ENCODE assay signal across 8 mouse cellular contexts in the genomic region with DNA sequence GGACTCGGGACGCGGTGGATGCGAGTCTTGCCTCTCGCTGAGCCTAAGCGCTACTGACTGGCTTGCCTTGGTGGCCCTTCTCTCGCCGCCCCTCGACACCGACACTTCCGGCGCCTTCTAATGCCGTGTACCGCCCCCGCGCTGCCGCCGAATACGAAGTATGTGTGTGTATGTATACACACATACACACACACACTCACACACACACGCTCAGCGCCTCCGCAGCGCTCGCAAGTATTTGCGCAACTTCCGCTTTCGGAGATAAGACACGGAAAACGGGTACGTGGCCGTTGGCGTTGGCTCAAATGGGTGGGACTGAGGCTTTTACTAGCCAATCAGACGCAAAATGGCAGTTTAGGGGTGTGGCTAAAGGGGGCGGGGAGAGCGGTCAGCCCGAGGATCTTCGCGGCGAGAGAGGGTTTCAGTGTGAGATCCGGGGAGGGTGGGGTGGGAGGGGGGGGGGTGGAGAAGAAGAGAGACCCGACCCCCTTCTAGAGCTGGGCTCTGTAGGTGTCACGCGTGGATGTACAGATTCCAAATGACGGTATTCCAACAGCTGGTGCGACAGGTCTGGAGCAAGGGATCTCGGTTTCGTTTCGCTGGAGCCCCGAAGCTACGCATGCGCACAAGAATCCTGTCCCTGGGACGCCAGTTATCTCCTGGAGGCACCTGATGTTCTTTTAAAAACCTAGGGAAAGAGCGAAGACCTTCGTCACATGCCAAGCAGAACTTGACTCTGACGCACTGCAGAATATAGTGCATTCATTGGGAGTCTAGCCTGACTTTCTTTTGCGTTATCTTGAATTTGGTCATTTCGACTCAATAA. TPM values are rescaled to one million over a fixed set of nuclear protein-coding genes. Genes with fewer than 3 reads are reported as not detected.
DNase-seq lines count a peak whose midpoint lies in the region; ATAC-seq and TF ChIP-seq lines count a peak whose summit lies in the region.

TSS of gene Spty2d1 (minus strand) at position 244 of the 826 bp plus-strand sequence.

- H3K4me1 ChIP-seq in embryonic facial prominence, embryonic 14.5 days (ENCODE audit: control insufficient read depth, insufficient read depth, low read length), result peaks cover 15% of the 10 kb centered on the region
- H3K4me1 ChIP-seq in heart, adult 2 months (ENCODE audit: control insufficient read depth, insufficient read depth, low read length), result peaks cover 12% of the 10 kb centered on the region
- H3K4me1 ChIP-seq in limb, embryonic 13.5 days, result peaks cover 43% of the 10 kb centered on the region
- H3K4me1 ChIP-seq in midbrain, embryonic 16.5 days (ENCODE audit: control insufficient read depth, insufficient read depth, low read length), result peaks cover 34% of the 10 kb centered on the region

- intact Hi-C loops in heart, adult 2 months (cut with DNase I), result loop anchor here (5.0 kb wide), 2 partner anchors 86 to 211 kb away; partner anchors contain the start of genes Gtf2h1 and Hps5

- peak within 1 kb of the TSS; percentile 92 for H3K27ac ChIP-seq in embryonic facial prominence, embryonic 14.5 days (replicated peaks; ENCODE audit: low read depth, low read length)
- peak within 1 kb of the TSS; percentile 92 for H3K27ac ChIP-seq in heart, adult 2 months
- H3K27ac ChIP-seq in limb, embryonic 13.5 days, result peak within 1 kb of the TSS; percentile 91
- peak within 1 kb of the TSS; percentile 68 for H3K27ac ChIP-seq in midbrain, embryonic 16.5 days (ENCODE audit: low read length)

- H3K9me3 ChIP-seq in embryonic facial prominence, embryonic 14.5 days (ENCODE audit: control insufficient read depth, low read length), result no peaks in the 10 kb centered on the region
- H3K9me3 ChIP-seq in limb, embryonic 13.5 days, result no peaks in the 10 kb centered on the region
- no peaks in the 10 kb centered on the region for H3K9me3 ChIP-seq in midbrain, embryonic 16.5 days (replicated peaks; ENCODE audit: control insufficient read depth, low read length, poor library complexity, severe bottlenecking)

- H3K79me2 ChIP-seq in heart, adult 2 months (replicated peaks; ENCODE audit: control insufficient read depth, insufficient read depth, low read length), result no peaks in the 10 kb centered on the region; the same call in 1 of the 2 replicates

- TF ChIP-seq POLR2A in heart, adult 2 months (IDR thresholded peaks at IDR 0.05; ENCODE audit: insufficient read depth, low read depth, low read length), result peak; percentile 94

- ATAC-seq in embryonic facial prominence, embryonic 14.5 days (ENCODE audit: low read depth), result peak; percentile 96
- peak; percentile 96 for ATAC-seq in limb, embryonic 13.5 days (ENCODE audit: low FRiP score, low read depth)
- ATAC-seq in midbrain, embryonic 16.5 days, result peak; percentile 97

- peak; percentile 93 for TF ChIP-seq EP300 in heart, adult 2 months (IDR thresholded peaks at IDR 0.05; ENCODE audit: insufficient read depth, low read depth, low read length)

- peak within 1 kb of the TSS; percentile 85 for H3K9ac ChIP-seq in embryonic facial prominence, embryonic 14.5 days (ENCODE audit: low read depth, low read length)
- H3K9ac ChIP-seq in heart, adult 2 months (ENCODE audit: low read depth, low read length), result peak within 1 kb of the TSS; percentile 80
- peak within 1 kb of the TSS; percentile 80 for H3K9ac ChIP-seq in limb, embryonic 13.5 days
- H3K9ac ChIP-seq in midbrain, embryonic 16.5 days (ENCODE audit: low read depth, low read length), result peak within 1 kb of the TSS; percentile 75

- peak within 1 kb of the TSS; percentile 84 for H3K4me3 ChIP-seq in embryonic facial prominence, embryonic 14.5 days (ENCODE audit: low read depth, low read length)
- H3K4me3 ChIP-seq in heart, adult 2 months, result peak within 1 kb of the TSS; percentile 79
- peak within 1 kb of the TSS; percentile 75 for H3K4me3 ChIP-seq in limb, embryonic 13.5 days
- H3K4me3 ChIP-seq in midbrain, embryonic 16.5 days (ENCODE audit: low read depth, low read length), result peak within 1 kb of the TSS; percentile 75

- no peaks in the 10 kb centered on the region for H3K27me3 ChIP-seq in embryonic facial prominence, embryonic 14.5 days (replicated peaks; ENCODE audit: control insufficient read depth, insufficient read depth, low read length)
- no peaks in the 10 kb centered on the region for H3K27me3 ChIP-seq in heart, adult 2 months (ENCODE audit: control insufficient read depth, insufficient read depth, low read length)
- H3K27me3 ChIP-seq in limb, embryonic 13.5 days, result no peaks in the 10 kb centered on the region
- no peaks in the 10 kb centered on the region for H3K27me3 ChIP-seq in midbrain, embryonic 16.5 days (ENCODE audit: control insufficient read depth, insufficient read depth, low read depth, low read length)

- peak; percentile 98 for DNase-seq in 3T3-L1 (ENCODE audit: low read depth, low spot score)
- DNase-seq in adrenal gland, postnatal 4 days (ENCODE audit: low spot score in 2 of 2), result peak; percentile 85 to 97
- peak; percentile 100 for DNase-seq in embryonic facial prominence, embryonic 14.5 days (ENCODE audit: low spot score)
- DNase-seq in heart, adult 2 months, result peak; percentile 99
- peak; percentile 97 to 99 for DNase-seq in kidney, adult 8-10 months
- DNase-seq in spleen, postnatal 10 days (ENCODE audit: low spot score in 2 of 2), result peak; percentile 98 to 99

- no peaks in the 10 kb centered on the region for H3K36me3 ChIP-seq in embryonic facial prominence, embryonic 14.5 days (ENCODE audit: control insufficient read depth, insufficient read depth, low read length)
- H3K36me3 ChIP-seq in heart, adult 2 months (ENCODE audit: control insufficient read depth, insufficient read depth, low read length), result peaks cover 4% of the 10 kb centered on the region
- H3K36me3 ChIP-seq in limb, embryonic 13.5 days, result no peaks in the 10 kb centered on the region
- H3K36me3 ChIP-seq in midbrain, embryonic 16.5 days (ENCODE audit: control insufficient read depth, insufficient read depth, low read length), result no peaks in the 10 kb centered on the region

- WGBS in embryonic facial prominence, embryonic 14.5 days, result 2% methylated on average over 53 of the region's 57 CpGs
- under 1% methylated on average over 57 of the region's 57 CpGs for WGBS in heart, adult 2 months
- 1% methylated on average over 57 of the region's 57 CpGs for WGBS in limb, embryonic 13.5 days
- 1% methylated on average over 57 of the region's 57 CpGs for whole genome bisulfite sequencing in midbrain, embryonic 16.5 days

- TF ChIP-seq CTCF in heart, adult 2 months (IDR thresholded peaks at IDR 0.05), result no peak

- peak within 1 kb of the TSS; percentile 91 for H3K4me2 ChIP-seq in embryonic facial prominence, embryonic 14.5 days (ENCODE audit: low read depth, low read length)
- peak within 1 kb of the TSS; percentile 83 for H3K4me2 ChIP-seq in limb, embryonic 13.5 days (replicated peaks)
- H3K4me2 ChIP-seq in midbrain, embryonic 16.5 days (ENCODE audit: low read length), result peak within 1 kb of the TSS; percentile 65

RNA-seq across cellular contexts. Expression of gene Spty2d1, which starts in this region (rescaled TPM):
- total RNA-seq in adrenal gland, postnatal 4 days (2021), result 10 to 100 TPM; 16.6 to 18.2 TPM
- 22.1 and 23.1 TPM in 2 replicates for polyA plus RNA-seq in embryonic facial prominence, embryonic 14.5 days (2014; fragmentation: Nextera tagmentation; extraction: Ambion mirVana)
- total RNA-seq in heart, adult 2 months (2021), result 1 to 10 TPM; 6.9 to 8.5 TPM
- polyA plus RNA-seq in heart, adult 2 months (2012; rRNA removed), result 2.7 and 4.3 TPM in 2 replicates
- polyA plus RNA-seq in limb, embryonic 13.5 days (2015; fragmentation: Nextera tagmentation; extraction: Ambion mirVana), result 20.3 and 21.8 TPM in 2 replicates
- polyA plus RNA-seq in midbrain, embryonic 16.5 days (2015; fragmentation: Nextera tagmentation; extraction: Ambion mirVana), result 7.4 and 8.5 TPM in 2 replicates

Comparison
In these comparisons a context has a peak if more than half of its experiments do, and no peak if none do; other contexts are left out.
1. Peak in every context shown above with its lines: DNase-seq, ATAC-seq, H3K4me3 ChIP-seq and H3K27ac ChIP-seq.